Mouse (Mus musculus) limb, embryonic 12.5 days (tissue): ENCODE measurements around the gene Olfr71. TPM values are rescaled to one million over a fixed set of nuclear protein-coding genes. Genes with fewer than 3 reads are reported as not detected.

ENCODE experiments used
- ATAC-seq: fragments of 200-750 bp; cut with Nextera tagmentation; 2 replicates; pipeline ENCODE4 v1.8.0; 2017; ENCODE audit warnings: low read depth, moderate TSS enrichment; ENCODE audit not compliant: insufficient number of reproducible peaks, insufficient read depth, low FRiP score, low TSS enrichment
- H3K27ac ChIP-seq: fragments of 300-500 bp; sonication (generic); 2 replicates; pipeline ENCODE4 v1.5.1; 2016; ENCODE audit warnings: mild to moderate bottlenecking, moderate library complexity
- H3K27me3 ChIP-seq: fragments of 300-500 bp; sonication (generic); 2 replicates; pipeline ENCODE4 v1.6.1; 2016; ENCODE audit warnings: mild to moderate bottlenecking, moderate library complexity
- H3K36me3 ChIP-seq: fragments of 300-500 bp; sonication (generic); 2 replicates; pipeline ENCODE4 v1.6.1; 2016; ENCODE audit warnings: mild to moderate bottlenecking, moderate library complexity
- H3K4me1 ChIP-seq: fragments of 300-500 bp; sonication (generic); replicated peaks from 2 replicates; pipeline ENCODE4 v1.6.1; 2016
- H3K4me2 ChIP-seq: fragments of 300-500 bp; sonication (generic); 2 replicates; pipeline ENCODE4 v1.6.1; 2016; ENCODE audit warnings: mild to moderate bottlenecking, moderate library complexity
- H3K4me3 ChIP-seq: fragments of 300-500 bp; sonication (generic); replicated peaks from 2 replicates; pipeline ENCODE4 v1.5.1; 2016; ENCODE audit warnings: mild to moderate bottlenecking
- H3K9ac ChIP-seq: fragments of 300-500 bp; sonication (generic); replicated peaks from 2 replicates; pipeline ENCODE4 v1.6.1; 2016; ENCODE audit warnings: mild to moderate bottlenecking, moderate library complexity
- H3K9me3 ChIP-seq: fragments of 300-500 bp; sonication (generic); 2 replicates; pipeline ENCODE4 v1.6.1; 2016; ENCODE audit warnings: mild to moderate bottlenecking, moderate library complexity
- WGBS: fragments of 180-500 bp; shearing (Covaris S2); methylation state at CpG from one replicate; pipeline ENCODE4 v1.1.7; 2016; 5-methylcytosine and 5-hydroxymethylcytosine counted together
- polyA plus RNA-seq: library from polyadenylated mRNA; unstranded; fragments of >200 nt; fragmentation: Nextera tagmentation; extraction: Ambion mirVana; gene quantifications from 2 replicates; pipeline ENCODE4 v1.2.1, GENCODE M21; 2016

The Olfr71 gene
- polyA plus RNA-seq, 1 experiment from 2014 or later, result not detected

GRCm38 (mm10) chr4:43711821-43712220 lies 1.8 kb upstream of the Olfr71 start:
- Histone ChIP-seq H3K36me3 (no peaks in the 10 kb centered on the region), H3K9ac (no peak overlapping the region), H3K4me2 (no peak overlapping the region), H3K4me3 (no peak overlapping the region), H3K27ac (no peak overlapping the region), H3K9me3 (no peaks in the 10 kb centered on the region), H3K4me1 (no peaks in the 10 kb centered on the region), H3K27me3 (peaks cover 19% of the 10 kb centered on the region; the same call in 1 of the 2 replicates)
- WGBS, result 6% methylated on average over 2 of the region's 2 CpGs
- no peak for ATAC-seq

- Histone ChIP-seq H3K4me1 (no peaks in the 10 kb centered on the region), H3K36me3 (no peaks in the 10 kb centered on the region), H3K4me2 (no peak overlapping the region), H3K27ac (no peak overlapping the region), H3K27me3 (0 out of 2 replicates have a peak, but pooled peaks cover 3% of the 10 kb centered on the region), H3K9ac (no peak overlapping the region), H3K4me3 (no peak overlapping the region), H3K9me3 (no peaks in the 10 kb centered on the region)
- no peak for ATAC-seq
- 69% methylated on average over 13 of the region's 13 CpGs for WGBS
Measured at GRCm38 (mm10) chr4:43705991-43706390, 4.1 kb downstream of the Olfr71 start.

- no peaks in the 10 kb centered on the region for H3K36me3 ChIP-seq
- no peak overlapping the region for H3K4me2 ChIP-seq
- H3K4me3 ChIP-seq, result no peak overlapping the region
- 0 out of 2 replicates have a peak, but pooled peaks cover 3% of the 10 kb centered on the region for H3K27me3 ChIP-seq
- no peak overlapping the region for H3K27ac ChIP-seq
- WGBS, result 87% methylated on average over 8 of the region's 8 CpGs
- no peaks in the 10 kb centered on the region for H3K9me3 ChIP-seq
- no peak for ATAC-seq
- H3K9ac ChIP-seq, result no peak overlapping the region
- no peaks in the 10 kb centered on the region for H3K4me1 ChIP-seq
Measured at GRCm38 (mm10) chr4:43703851-43704250, 6.2 kb downstream of the Olfr71 start.

DNA sequence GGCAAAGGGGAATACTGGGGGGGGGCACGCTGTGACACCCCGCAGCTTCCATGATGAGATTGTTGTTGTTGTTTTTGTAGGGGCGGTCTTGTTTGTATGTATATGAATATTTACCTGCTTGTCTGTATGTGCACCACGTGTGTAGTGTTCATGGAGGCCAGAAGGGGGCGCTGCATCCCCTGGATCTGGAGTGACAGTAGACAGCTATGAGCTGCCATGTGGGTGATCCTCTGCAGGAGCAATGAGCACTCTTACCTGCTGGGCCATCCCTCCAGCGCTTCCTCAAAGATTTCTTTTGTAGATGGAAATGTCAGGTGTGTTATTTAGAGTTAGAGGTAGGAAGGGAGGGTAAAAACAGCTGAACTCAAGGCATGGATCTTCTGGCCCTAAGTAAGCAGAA lies 6.6 kb downstream of the Olfr71 start:
- Histone ChIP-seq H3K27me3 (0 out of 2 replicates have a peak, but pooled peaks cover 3% of the 10 kb centered on the region), H3K9me3 (no peaks in the 10 kb centered on the region), H3K4me2 (no peak overlapping the region), H3K27ac (no peak overlapping the region), H3K4me3 (no peak overlapping the region), H3K36me3 (no peaks in the 10 kb centered on the region), H3K4me1 (no peaks in the 10 kb centered on the region), H3K9ac (no peak overlapping the region)
- WGBS, result 72% methylated on average over 6 of the region's 6 CpGs
- no peak for ATAC-seq

DNA sequence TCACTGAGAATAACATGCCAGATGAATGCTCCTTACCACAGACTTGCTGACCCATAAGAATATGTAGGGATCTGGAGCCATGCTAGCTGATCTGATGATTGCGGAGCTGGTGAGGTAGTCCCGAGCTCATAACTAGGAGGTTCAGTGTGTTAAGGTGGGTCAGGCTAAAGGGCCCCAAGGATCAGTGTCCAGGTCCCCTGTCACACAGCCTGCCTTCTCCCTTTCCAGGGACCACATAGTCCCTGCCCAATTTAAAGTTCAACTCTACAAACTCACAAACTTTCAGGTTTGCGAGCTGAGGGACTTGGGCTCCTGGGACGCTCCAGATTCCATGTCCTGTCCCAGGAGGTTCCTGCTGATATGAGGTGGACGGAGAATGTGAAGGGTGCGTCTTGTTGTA lies 9.3 kb downstream of the Olfr71 start, which contains the start of gene Olfr70:
Gene Olfr70, minus strand, starts transcription at position 101 of the 400 bp plus-strand sequence.
- no peaks in the 10 kb centered on the region for H3K9me3 ChIP-seq

GRCm38 (mm10) chr4:43696561-43696960 lies 13.5 kb downstream of the Olfr71 start:
- peaks cover 5% of the 10 kb centered on the region; the same call in 1 of the 2 replicates for H3K4me1 ChIP-seq
- no peaks in the 10 kb centered on the region for H3K27me3 ChIP-seq
- H3K36me3 ChIP-seq, result no peaks in the 10 kb centered on the region
- no peak for ATAC-seq
- no peak overlapping the region for H3K27ac ChIP-seq
- no peaks in the 10 kb centered on the region for H3K9me3 ChIP-seq
- WGBS, result 89% methylated on average over 13 of the region's 13 CpGs
- no peak overlapping the region for H3K4me3 ChIP-seq
- no peak overlapping the region for H3K4me2 ChIP-seq
- no peak overlapping the region for H3K9ac ChIP-seq

More for the DNA sequence above, 9.3 kb downstream of the Olfr71 start, which contains the start of gene Olfr70:
- no peaks in the 10 kb centered on the region for H3K4me1 ChIP-seq
- no peak for ATAC-seq
- no peak within 1 kb of the TSS for H3K4me3 ChIP-seq
- 90% methylated on average over 6 of the region's 6 CpGs for WGBS
- no peaks in the 10 kb centered on the region for H3K36me3 ChIP-seq
- H3K4me2 ChIP-seq, result no peak within 1 kb of the TSS
- H3K27ac ChIP-seq, result no peak within 1 kb of the TSS
- H3K9ac ChIP-seq, result no peak within 1 kb of the TSS
- H3K27me3 ChIP-seq, result 0 out of 2 replicates have a peak, but pooled peaks cover 3% of the 10 kb centered on the region

DNA sequence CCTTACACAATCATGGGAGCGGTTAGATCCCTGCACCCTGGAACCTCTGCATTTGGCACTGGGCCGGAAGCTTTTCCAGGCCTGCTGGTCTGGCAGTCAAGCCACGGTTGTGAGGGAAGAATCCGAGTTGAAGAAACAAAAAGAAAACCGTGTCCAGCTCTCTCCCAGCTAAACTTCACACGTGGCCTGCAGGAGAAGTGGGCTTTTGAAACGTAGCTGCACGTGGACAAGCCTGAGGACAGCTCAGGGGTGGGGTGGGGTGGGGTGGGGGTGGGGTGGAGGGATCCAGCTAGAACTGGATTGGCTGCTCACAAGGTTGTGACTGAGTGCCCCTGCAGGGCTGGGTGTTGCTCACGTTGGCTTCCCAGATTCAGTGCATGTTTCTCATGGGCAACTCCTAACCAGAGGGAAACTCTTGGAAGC lies 14.8 kb downstream of the Olfr71 start:
- Histone ChIP-seq H3K27ac (no peak overlapping the region), H3K36me3 (peaks cover under 1% of the 10 kb centered on the region; the same call in 1 of the 2 replicates), H3K27me3 (no peaks in the 10 kb centered on the region), H3K9me3 (no peaks in the 10 kb centered on the region), H3K9ac (no peak overlapping the region), H3K4me2 (no peak overlapping the region), H3K4me1 (peaks cover 5% of the 10 kb centered on the region; the same call in 1 of the 2 replicates), H3K4me3 (no peak overlapping the region)
- ATAC-seq, result no peak
- WGBS, result 32% methylated on average over 9 of the region's 9 CpGs

GRCm38 (mm10) chr4:43694439-43695248 lies 15.4 kb downstream of the Olfr71 start:
- no peak for ATAC-seq
- 88% methylated on average over 1 of the region's 1 CpGs for WGBS
- peaks cover 5% of the 10 kb centered on the region; the same call in 1 of the 2 replicates for H3K4me1 ChIP-seq
- peaks cover 7% of the 10 kb centered on the region for H3K36me3 ChIP-seq
- H3K27me3 ChIP-seq, result no peaks in the 10 kb centered on the region
- no peaks in the 10 kb centered on the region for H3K9me3 ChIP-seq
- H3K9ac ChIP-seq, result no peak overlapping the region
- no peak overlapping the region for H3K27ac ChIP-seq
- no peak overlapping the region for H3K4me2 ChIP-seq
- H3K4me3 ChIP-seq, result no peak overlapping the region

GRCm38 (mm10) chr4:43693806-43694241 lies 16.2 kb downstream of the Olfr71 start:
- Histone ChIP-seq H3K9ac (no peak overlapping the region), H3K4me3 (no peak overlapping the region), H3K36me3 (peaks cover 15% of the 10 kb centered on the region), H3K27ac (no peak overlapping the region), H3K4me1 (peaks cover 5% of the 10 kb centered on the region; the same call in 1 of the 2 replicates), H3K9me3 (no peaks in the 10 kb centered on the region), H3K27me3 (no peaks in the 10 kb centered on the region), H3K4me2 (no peak overlapping the region)
- WGBS, result 79% methylated on average over 5 of the region's 5 CpGs
- ATAC-seq, result no peak

- Histone ChIP-seq H3K36me3 (peaks cover 34% of the 10 kb centered on the region), H3K4me2 (no peak overlapping the region), H3K27ac (no peak overlapping the region), H3K4me3 (no peak overlapping the region), H3K9ac (no peak overlapping the region), H3K27me3 (no peaks in the 10 kb centered on the region), H3K9me3 (no peaks in the 10 kb centered on the region), H3K4me1 (peaks cover 5% of the 10 kb centered on the region; the same call in 1 of the 2 replicates)
- no peak for ATAC-seq
- 84% methylated on average over 5 of the region's 5 CpGs for WGBS
Measured at GRCm38 (mm10) chr4:43691026-43691425, 19.0 kb downstream of the Olfr71 start.

DNA sequence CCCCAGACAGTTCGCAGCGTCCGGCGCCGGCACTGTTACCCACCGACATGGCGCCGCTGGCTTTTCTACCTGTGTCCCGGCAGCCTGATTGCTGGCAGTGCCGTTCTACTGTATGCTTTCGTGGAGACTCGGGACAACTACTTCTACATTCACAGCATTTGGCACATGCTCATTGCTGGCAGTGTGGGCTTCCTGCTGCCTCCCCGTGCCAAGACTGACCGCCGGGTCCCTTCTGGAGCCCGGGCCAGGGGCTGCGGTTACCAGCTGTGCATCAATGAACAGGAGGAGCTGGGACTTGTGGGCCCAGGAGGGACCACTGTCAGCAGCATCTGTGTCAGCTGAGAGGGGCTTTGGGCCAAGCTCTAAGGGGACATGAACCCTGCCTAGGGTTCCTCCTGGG lies 20.0 kb downstream of the Olfr71 start:
- Histone ChIP-seq H3K27ac (no peak overlapping the region), H3K4me3 (no peak overlapping the region), H3K4me1 (no peaks in the 10 kb centered on the region), H3K9me3 (no peaks in the 10 kb centered on the region), H3K27me3 (no peaks in the 10 kb centered on the region), H3K36me3 (peaks cover 44% of the 10 kb centered on the region), H3K9ac (no peak overlapping the region), H3K4me2 (no peak overlapping the region)
- no peak for ATAC-seq
- 94% methylated on average over 17 of the region's 17 CpGs for WGBS
